Mouse (Mus musculus): ENCODE results near the gene Cdh26. TPM values are rescaled to one million over a fixed set of nuclear protein-coding genes. Genes with fewer than 3 reads are reported as not detected.

Cdh26 gene
- polyA plus RNA-seq, 1 experiment = not detected

DNA sequence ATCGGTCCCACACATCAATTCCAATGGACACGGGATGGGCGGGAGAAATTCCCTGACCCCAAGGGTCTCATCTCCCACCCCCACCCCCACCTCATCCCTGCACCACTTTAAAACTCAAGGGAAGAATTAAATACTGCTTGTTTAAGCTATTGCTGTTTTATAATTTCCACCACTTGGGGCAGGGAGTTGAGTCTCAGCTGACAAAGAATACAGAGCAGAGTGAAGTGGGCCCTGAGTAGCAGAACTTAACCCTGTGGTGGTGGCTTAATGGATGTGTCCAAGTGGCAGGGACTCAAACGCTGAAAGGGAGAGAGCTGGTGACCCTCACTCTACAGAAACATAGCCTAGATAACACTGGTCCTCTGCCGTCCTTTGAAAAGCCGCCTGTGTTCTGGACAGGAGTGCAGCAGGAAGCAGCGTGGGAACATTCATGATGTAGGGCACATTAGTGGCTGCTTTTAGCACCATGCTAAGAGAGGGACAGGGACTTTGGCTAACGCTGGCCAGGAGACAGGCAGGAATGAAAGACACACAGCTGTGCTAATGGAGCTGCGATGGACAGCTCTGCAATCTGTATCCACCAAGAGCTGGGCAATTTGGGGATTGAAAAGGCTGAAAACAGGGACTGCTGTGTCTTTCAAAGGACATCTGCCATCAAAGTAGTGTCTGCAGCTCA lies 60.1 kb downstream of the Cdh26 start:
- Histone ChIP-seq H3K27me3 (ENCODE audit: control insufficient read depth) (no peaks in the 10 kb centered on the region), H3K4me1 (ENCODE audit: control insufficient read depth) (no peaks in the 10 kb centered on the region), H3K9me3 (ENCODE audit: control insufficient read depth, low read length) (peaks cover 3% of the 10 kb centered on the region), H3K36me3 (ENCODE audit: control insufficient read depth) (no peaks in the 10 kb centered on the region), H3K4me3 (replicated peaks) (no peak overlapping the region)
- no peak for TF ChIP-seq TAL1 (IDR thresholded peaks at IDR 0.05; ENCODE audit: low read length)
- TF ChIP-seq GATA1 (IDR thresholded peaks at IDR 0.05; ENCODE audit: low read length) = no peak

DNA sequence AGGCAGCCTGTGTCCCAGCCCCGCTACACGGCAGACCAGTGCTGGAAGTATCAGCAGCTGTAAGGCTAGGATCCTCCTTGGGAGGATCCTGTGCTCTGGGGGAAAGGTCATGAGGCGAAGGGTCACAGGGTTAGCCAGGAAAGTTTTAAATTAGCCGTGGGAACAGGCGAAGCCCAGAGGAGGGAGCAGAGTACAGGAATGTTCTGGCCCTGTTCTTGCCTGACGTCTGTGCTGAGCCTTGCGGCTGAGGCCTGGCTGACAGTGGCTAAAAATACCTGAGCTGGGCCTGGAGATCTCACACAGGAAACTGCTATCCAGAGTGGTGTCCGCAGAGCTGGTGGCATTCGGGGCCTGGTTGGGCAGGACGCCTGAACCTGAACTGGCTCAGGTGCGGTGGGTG lies 63.7 kb downstream of the Cdh26 start:
- H3K27me3 ChIP-seq (ENCODE audit: control insufficient read depth) = no peaks in the 10 kb centered on the region
- no peak overlapping the region for H3K4me3 ChIP-seq (replicated peaks)
- no peak for TF ChIP-seq TAL1 (IDR thresholded peaks at IDR 0.05; ENCODE audit: low read length)
- TF ChIP-seq GATA1 (IDR thresholded peaks at IDR 0.05; ENCODE audit: low read length) = no peak
- no peaks in the 10 kb centered on the region for H3K36me3 ChIP-seq (ENCODE audit: control insufficient read depth)
- peaks cover 4% of the 10 kb centered on the region for H3K9me3 ChIP-seq (ENCODE audit: control insufficient read depth, low read length)
- H3K4me1 ChIP-seq (ENCODE audit: control insufficient read depth) = no peaks in the 10 kb centered on the region

DNA sequence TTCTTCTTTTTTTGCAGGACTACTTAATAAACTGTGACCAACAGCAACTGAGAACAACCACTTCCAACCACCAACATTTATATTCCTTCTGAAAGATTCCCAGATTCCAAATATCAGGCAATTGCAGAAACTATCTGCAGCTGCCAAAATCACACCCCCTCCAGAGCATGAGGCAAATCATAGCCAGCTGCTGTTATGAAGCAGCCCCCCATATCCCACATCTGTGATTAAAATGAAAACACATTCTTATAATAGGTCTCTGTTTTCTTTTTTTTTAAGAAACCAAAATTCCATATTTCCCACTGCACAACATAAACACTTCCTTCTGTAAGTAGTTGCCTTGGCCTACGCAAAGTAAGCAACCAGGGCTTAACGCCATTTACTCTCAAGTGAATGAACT lies 65.5 kb downstream of the Cdh26 start:
- H3K4me1 ChIP-seq (ENCODE audit: control insufficient read depth) = no peaks in the 10 kb centered on the region
- no peaks in the 10 kb centered on the region for H3K27me3 ChIP-seq (ENCODE audit: control insufficient read depth)
- peaks cover 12% of the 10 kb centered on the region for H3K9me3 ChIP-seq (ENCODE audit: control insufficient read depth, low read length)
- TF ChIP-seq GATA1 (IDR thresholded peaks at IDR 0.05; ENCODE audit: low read length) (no peak), TAL1 (IDR thresholded peaks at IDR 0.05; ENCODE audit: low read length) (no peak)
- no peak overlapping the region for H3K4me3 ChIP-seq (replicated peaks)
- H3K36me3 ChIP-seq (ENCODE audit: control insufficient read depth) = no peaks in the 10 kb centered on the region

DNA sequence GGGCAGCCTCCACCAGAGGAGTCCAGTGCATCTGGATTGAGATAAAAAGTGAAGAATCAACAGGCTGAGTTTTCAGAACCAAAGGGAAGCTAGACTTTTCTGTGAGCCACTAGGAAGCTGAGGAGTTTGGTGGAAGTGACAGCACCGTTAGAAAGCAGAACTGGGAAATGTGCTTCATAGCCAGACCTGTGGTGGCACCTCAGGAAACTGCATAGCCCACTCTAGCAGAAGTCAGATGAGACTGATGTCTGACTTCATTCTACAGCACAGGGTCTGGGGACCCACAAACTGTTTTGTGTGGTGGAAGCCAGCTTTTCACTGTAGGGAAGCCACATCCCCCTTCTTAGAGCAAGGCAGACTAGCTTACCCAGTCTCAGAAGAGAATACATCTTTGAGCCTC lies 67.6 kb downstream of the Cdh26 start:
- no peaks in the 10 kb centered on the region for H3K36me3 ChIP-seq (ENCODE audit: control insufficient read depth)
- TF ChIP-seq GATA1 (IDR thresholded peaks at IDR 0.05; ENCODE audit: low read length) (no peak), TAL1 (IDR thresholded peaks at IDR 0.05; ENCODE audit: low read length) (no peak)
- no peaks in the 10 kb centered on the region for H3K27me3 ChIP-seq (ENCODE audit: control insufficient read depth)
- H3K4me1 ChIP-seq (ENCODE audit: control insufficient read depth) = no peaks in the 10 kb centered on the region
- H3K4me3 ChIP-seq (replicated peaks) = no peak overlapping the region
- H3K9me3 ChIP-seq (ENCODE audit: control insufficient read depth, low read length) = peaks cover 21% of the 10 kb centered on the region

DNA sequence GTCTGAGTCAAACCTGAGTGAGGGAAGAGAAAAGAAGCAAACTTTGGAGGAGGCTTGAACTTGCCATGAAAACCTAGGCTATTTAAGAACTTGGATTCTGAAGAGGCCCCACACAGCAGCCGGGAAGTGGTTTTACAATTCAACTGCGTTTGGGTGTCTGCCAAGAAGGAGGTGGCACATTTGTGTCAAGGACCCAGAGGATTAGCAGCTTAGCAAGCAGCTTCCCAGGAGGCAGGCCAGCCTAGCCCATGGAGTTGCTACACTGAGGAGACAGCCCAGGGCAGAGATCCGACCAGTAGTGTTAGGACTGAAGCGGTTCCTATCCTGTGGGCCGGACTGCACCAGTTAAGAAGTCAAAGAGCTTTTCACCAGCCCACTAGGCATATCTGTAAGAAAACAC lies 68.1 kb downstream of the Cdh26 start:
- H3K4me1 ChIP-seq (ENCODE audit: control insufficient read depth) = no peaks in the 10 kb centered on the region
- no peaks in the 10 kb centered on the region for H3K36me3 ChIP-seq (ENCODE audit: control insufficient read depth)
- TF ChIP-seq TAL1 (IDR thresholded peaks at IDR 0.05; ENCODE audit: low read length) (no peak), GATA1 (IDR thresholded peaks at IDR 0.05; ENCODE audit: low read length) (no peak)
- H3K9me3 ChIP-seq (ENCODE audit: control insufficient read depth, low read length) = peaks cover 21% of the 10 kb centered on the region
- H3K27me3 ChIP-seq (ENCODE audit: control insufficient read depth) = no peaks in the 10 kb centered on the region
- H3K4me3 ChIP-seq (replicated peaks) = no peak overlapping the region

DNA sequence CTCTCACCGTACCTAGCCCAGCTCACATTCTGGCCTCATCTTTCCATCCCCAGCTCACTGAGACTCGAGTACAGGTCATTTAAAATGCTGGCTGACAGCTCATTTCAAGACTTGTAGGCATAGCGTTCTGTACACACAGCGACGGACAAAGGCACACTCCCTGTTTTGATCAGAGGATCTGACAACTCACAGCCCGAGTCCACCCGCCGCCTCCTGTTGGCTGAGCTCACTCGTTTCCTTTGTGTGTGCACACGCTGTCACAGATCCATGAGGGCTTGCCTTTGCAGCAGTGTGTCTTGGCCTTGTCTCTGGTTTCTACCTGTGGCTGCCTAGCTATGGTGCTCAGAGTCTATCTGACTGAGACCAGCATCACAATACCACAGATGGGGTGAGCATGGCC lies 72.1 kb downstream of the Cdh26 start:
- TF ChIP-seq GATA1 (IDR thresholded peaks at IDR 0.05; ENCODE audit: low read length) (no peak), TAL1 (IDR thresholded peaks at IDR 0.05; ENCODE audit: low read length) (no peak)
- peaks cover 21% of the 10 kb centered on the region for H3K9me3 ChIP-seq (ENCODE audit: control insufficient read depth, low read length)
- H3K4me1 ChIP-seq (ENCODE audit: control insufficient read depth) = no peaks in the 10 kb centered on the region
- H3K27me3 ChIP-seq (ENCODE audit: control insufficient read depth) = no peaks in the 10 kb centered on the region
- H3K36me3 ChIP-seq (ENCODE audit: control insufficient read depth) = no peaks in the 10 kb centered on the region
- H3K4me3 ChIP-seq (replicated peaks) = no peak overlapping the region

DNA sequence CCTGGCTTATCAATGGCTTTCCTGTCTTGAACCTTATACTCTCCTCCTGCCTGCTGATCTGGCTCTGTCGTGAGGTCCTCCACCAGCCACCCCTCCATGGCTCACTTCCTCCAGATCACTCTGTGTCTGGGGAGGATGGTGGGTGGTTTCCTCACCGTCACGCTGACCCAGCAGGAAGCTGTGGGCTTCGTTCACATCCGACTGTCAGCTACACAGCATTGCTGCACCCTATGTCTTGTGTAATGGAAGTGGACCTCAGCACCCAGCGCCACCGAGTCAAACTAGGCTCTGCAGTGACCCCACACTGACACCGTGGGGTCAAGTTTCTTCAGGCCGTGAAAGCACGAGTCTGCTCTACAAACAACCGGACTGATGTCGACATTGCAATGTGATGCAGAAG lies 75.7 kb downstream of the Cdh26 start:
- H3K27me3 ChIP-seq (ENCODE audit: control insufficient read depth) = no peaks in the 10 kb centered on the region
- no peaks in the 10 kb centered on the region for H3K4me1 ChIP-seq (ENCODE audit: control insufficient read depth)
- no peaks in the 10 kb centered on the region for H3K36me3 ChIP-seq (ENCODE audit: control insufficient read depth)
- H3K9me3 ChIP-seq (ENCODE audit: control insufficient read depth, low read length) = peaks cover 7% of the 10 kb centered on the region; the same call in 1 of the 2 replicates
- TF ChIP-seq TAL1 (IDR thresholded peaks at IDR 0.05; ENCODE audit: low read length) = no peak
- no peak for TF ChIP-seq GATA1 (IDR thresholded peaks at IDR 0.05; ENCODE audit: low read length)
- H3K4me3 ChIP-seq (replicated peaks) = no peak overlapping the region

DNA sequence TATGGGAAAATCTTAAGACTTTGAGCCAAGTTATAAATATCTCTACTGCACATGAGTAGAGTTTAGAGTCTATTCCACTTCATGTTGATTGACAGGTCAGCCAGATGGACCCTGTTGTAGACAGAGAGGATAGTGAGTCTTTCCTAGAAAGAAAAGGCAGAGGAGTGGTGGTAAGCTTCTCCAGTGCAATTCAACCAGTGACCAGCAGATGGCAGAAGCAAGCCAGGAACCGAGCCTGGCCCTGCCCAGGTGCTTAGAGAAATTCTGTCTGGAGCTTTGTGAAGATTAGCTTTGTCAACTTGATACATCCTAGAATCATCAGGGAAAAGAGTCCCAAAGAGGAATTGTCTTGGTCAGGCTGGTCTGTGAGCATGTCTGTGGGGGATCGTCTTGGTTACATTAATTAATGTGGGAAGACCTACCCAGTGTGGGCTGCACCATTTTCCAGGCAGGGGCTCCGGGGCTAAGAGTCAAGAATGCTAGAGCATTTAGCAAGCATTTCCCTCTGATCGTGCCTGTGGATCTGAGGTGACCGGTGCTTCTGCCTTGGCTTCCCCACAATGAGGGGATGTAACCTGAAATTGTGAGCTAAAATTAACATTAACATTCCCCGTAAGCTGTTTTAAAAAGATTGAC lies 77.2 kb downstream of the Cdh26 start:
- Histone ChIP-seq H3K4me3 (replicated peaks) (no peak overlapping the region), H3K27me3 (ENCODE audit: control insufficient read depth) (no peaks in the 10 kb centered on the region), H3K4me1 (ENCODE audit: control insufficient read depth) (no peaks in the 10 kb centered on the region), H3K9me3 (ENCODE audit: control insufficient read depth, low read length) (peaks cover under 1% of the 10 kb centered on the region; the same call in 1 of the 2 replicates), H3K36me3 (ENCODE audit: control insufficient read depth) (no peaks in the 10 kb centered on the region)
- TF ChIP-seq GATA1 (IDR thresholded peaks at IDR 0.05; ENCODE audit: low read length) (no peak), TAL1 (IDR thresholded peaks at IDR 0.05; ENCODE audit: low read length) (no peak)

DNA sequence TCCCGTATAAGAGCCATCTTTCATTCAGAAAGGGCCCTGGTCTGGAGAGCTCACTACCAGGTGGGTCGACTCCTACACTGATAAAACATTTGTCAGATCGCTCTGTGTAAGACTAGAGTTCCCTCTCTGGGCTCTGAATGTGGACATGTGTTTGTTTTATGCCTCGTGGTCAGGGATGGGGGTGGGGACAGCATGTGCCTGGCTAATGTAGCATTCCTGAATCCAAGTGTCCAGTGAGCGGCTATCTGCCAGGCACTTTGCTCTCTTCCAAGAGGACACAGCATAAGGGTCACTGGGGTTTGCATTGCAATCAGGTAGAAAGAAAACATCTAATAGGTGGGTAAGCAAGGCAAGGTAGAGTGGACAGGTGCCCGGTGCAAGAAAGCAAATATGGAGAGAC lies 77.9 kb downstream of the Cdh26 start:
- Histone ChIP-seq H3K4me3 (replicated peaks) (no peak overlapping the region), H3K36me3 (ENCODE audit: control insufficient read depth) (no peaks in the 10 kb centered on the region)
- TF ChIP-seq TAL1 (IDR thresholded peaks at IDR 0.05; ENCODE audit: low read length) = no peak
- TF ChIP-seq GATA1 (IDR thresholded peaks at IDR 0.05; ENCODE audit: low read length) = no peak

More for the DNA sequence above, 77.9 kb downstream of the Cdh26 start:
- Histone ChIP-seq H3K9me3 (ENCODE audit: control insufficient read depth, low read length) (no peaks in the 10 kb centered on the region), H3K4me1 (ENCODE audit: control insufficient read depth) (no peaks in the 10 kb centered on the region), H3K27me3 (ENCODE audit: control insufficient read depth) (no peaks in the 10 kb centered on the region)
